ENCODE assay signal across 10 mouse cellular contexts in genomic region chr9:16988114-16988513, GRCm38 (mm10).
A peak's percentile ranks its signal among the peaks of the same experiment; 100 is the strongest.
DNase-seq lines count a peak whose midpoint lies in the region; ATAC-seq and TF ChIP-seq lines count a peak whose summit lies in the region.
"Had no signal": no experiment of that assay in that cellular context is flagged by ENCODE, and none has a peak within 500 bp of the region (broad histone marks: within the 10 kb centered on the region; RNA-seq: fewer than 3 reads in every experiment).

No protein-coding gene starts in this region.

- H3K9me3 ChIP-seq in heart, embryonic 10.5 days = no peaks in the 10 kb centered on the region
- H3K9me3 ChIP-seq in midbrain, postnatal 0 days (ENCODE audit: low read length) = no peaks in the 10 kb centered on the region

- intact Hi-C loops in heart, postnatal 10 days (cut with DNase I) = no loop called here

- H3K36me3 ChIP-seq in heart, embryonic 10.5 days = no peaks in the 10 kb centered on the region
- no peaks in the 10 kb centered on the region for H3K36me3 ChIP-seq in midbrain, postnatal 0 days (ENCODE audit: insufficient read depth, low read length)

- peaks cover 2% of the 10 kb centered on the region; the same call in 1 of the 2 replicates for H3K4me1 ChIP-seq in heart, embryonic 10.5 days
- H3K4me1 ChIP-seq in midbrain, postnatal 0 days (ENCODE audit: insufficient read depth, low read length) = no peaks in the 10 kb centered on the region

- no peak overlapping the region for H3K27ac ChIP-seq in heart, embryonic 10.5 days
- no peak overlapping the region for H3K27ac ChIP-seq in midbrain, postnatal 0 days (ENCODE audit: low read depth, low read length)

- 38% methylated on average over 3 of the region's 3 CpGs for WGBS in heart, embryonic 10.5 days
- WGBS in midbrain, postnatal 0 days = 33% methylated on average over 3 of the region's 3 CpGs

- ATAC-seq in midbrain, postnatal 0 days (ENCODE audit: low FRiP score) = peak; percentile 35; the same call in 1 of the 2 replicates

- peak; percentile 77 for DNase-seq in heart, embryonic 10.5 days (ENCODE audit: low spot score)
- DNase-seq in heart, adult 9 months (ENCODE audit: low spot score in 2 of 2) = no peak
- peak; percentile 1 for DNase-seq in lung, postnatal 14 days
- no peak for DNase-seq in lung, adult 18-20 months
- peak; percentile 37 to 38 for DNase-seq in heart, postnatal 10 days
- peak; percentile 0 for DNase-seq in midbrain, postnatal 0 days (ENCODE audit: low spot score)
- no peak for DNase-seq in cerebellum, postnatal 14 days
- DNase-seq in T-cell, adult 2 months (ENCODE audit: low spot score) = no peak
- DNase-seq: kidney, adult 9 months had no signal

- no peaks in the 10 kb centered on the region for H3K27me3 ChIP-seq in heart, embryonic 10.5 days (ENCODE audit: insufficient read depth, poor library complexity, severe bottlenecking)
- H3K27me3 ChIP-seq in midbrain, postnatal 0 days (ENCODE audit: insufficient read depth, low read length) = no peaks in the 10 kb centered on the region

- no peak for TF ChIP-seq CTCF in midbrain, postnatal 0 days (IDR thresholded peaks at IDR 0.05)

- no peak overlapping the region for H3K4me3 ChIP-seq in heart, embryonic 10.5 days
- H3K4me3 ChIP-seq in midbrain, postnatal 0 days (ENCODE audit: low read depth, low read length) = no peak overlapping the region
- H3K4me3 ChIP-seq: myocyte had no signal

- H3K4me2 ChIP-seq in midbrain, postnatal 0 days (ENCODE audit: low read depth, low read length, poor library complexity, severe bottlenecking) = no peak overlapping the region

- H3K9ac ChIP-seq in midbrain, postnatal 0 days (replicated peaks; ENCODE audit: low read length, poor library complexity, severe bottlenecking) = no peak overlapping the region

Comparison
In these comparisons a context has a peak if more than half of its experiments do, and no peak if none do; other contexts are left out.
1. DNase-seq: peak in heart, embryonic 10.5 days (single experiment), lung, postnatal 14 days (single experiment), heart, postnatal 10 days (2 of 2) and midbrain, postnatal 0 days (single experiment); none in heart, adult 9 months (0 of 2), lung, adult 18-20 months (0 of 2), cerebellum, postnatal 14 days (0 of 2) and T-cell, adult 2 months (single experiment).